Mouse (Mus musculus): ENCODE results near the gene Rb1.

Rb1 gene

DNA sequence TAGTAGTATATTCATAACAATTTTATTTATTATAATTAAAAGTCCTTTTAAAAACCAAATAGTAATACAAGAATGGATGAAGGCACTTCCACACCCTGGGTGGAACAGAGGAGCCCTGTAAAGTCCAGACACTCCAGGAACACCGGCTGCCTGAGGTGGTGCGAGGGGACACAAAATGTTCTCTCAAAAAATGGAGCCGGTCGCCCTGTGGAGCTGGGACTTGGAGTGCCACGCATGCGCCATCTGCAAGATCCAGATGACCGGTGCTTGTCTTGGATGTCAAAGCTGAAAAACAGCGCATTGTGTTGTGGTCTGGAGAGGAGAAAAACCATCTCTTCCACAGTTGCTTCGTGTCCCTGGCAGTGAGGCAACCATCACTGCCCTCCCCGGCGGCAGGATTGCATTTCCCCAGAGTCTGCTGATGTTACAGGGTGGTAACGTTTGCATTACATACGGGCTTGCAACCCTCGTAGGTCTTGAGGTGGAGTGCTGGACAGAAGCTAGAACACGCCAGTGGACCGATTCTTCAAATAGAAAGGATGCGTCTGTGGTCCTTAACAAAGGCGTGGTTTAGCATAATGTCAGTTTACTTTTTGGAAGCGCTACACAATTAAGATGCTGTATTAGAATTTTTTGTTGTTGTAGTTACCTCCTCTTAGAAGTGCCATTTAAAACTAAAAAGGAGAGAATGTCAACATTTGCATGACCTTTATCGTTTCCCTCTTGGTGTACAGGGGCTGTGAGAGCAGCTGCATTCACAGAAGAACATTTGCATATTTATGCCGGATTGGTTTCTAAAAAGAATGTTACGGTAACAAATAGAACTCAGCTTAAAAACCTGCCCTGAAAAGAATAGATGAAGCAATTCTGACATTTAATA is 9.5 kb upstream of the Rb1 start:
- no peak for DNase-seq (ENCODE audit: extremely low spot score)

DNA sequence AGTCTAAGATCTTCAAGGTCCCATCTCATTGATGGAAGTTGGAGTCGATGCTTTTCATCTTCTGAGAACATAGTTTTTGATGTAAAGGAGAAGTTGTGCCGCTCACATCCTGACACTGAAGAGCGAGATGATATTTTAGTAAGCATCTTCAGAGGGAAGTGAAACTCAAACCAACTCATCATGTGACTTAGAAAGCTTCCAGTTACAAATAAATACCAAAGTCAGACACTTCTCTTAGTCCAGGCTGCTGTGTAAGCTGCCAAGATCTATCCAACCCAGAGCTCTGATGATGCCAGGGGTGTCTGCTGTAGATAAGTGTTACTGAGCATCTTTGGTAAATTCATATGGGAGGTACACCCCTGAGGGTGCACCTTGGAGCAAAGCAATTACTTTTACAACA is 8.3 kb upstream of the Rb1 start:
- DNase-seq (ENCODE audit: extremely low spot score), result no peak

DNA sequence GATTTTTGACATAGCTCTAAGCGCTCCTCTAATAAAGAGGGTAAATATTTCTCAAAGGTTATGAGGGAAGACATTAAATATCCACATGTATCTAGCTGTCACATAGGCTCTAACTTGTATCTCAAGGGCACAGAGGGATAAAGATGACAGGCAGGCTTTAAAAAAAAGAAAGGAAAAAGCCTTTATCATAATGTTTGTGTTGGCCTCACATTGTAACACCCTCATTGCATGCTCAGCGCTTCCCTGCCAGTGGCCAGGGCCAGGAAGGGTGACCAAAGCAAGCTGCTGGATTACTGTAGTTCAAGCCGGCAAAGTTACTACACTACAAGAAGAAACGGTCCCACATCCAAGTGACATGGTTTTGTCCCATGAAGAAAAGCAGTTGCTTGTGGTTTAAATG is 5.8 kb upstream of the Rb1 start:
- DNase-seq (ENCODE audit: extremely low spot score), result no peak

DNA sequence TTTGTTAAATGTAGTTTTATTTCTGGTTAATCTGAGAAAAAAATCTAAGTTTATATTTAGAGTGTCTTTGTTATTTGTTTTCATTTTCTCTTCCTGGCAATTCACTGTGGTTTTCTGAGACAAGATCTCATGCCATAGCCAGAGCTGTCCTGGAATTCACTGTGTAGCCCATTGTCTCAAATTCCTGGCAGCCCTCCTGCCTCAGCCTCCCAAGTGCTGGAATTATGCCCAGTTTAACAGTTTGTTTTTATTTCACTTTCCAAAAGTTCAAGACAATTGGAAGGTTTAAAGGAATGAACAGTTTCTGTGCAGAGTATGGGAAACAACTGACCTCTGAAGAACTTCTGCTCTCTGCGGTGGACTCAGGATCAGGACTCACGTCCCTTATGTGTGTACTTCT is 4.2 kb upstream of the Rb1 start:
- no peak for DNase-seq (ENCODE audit: extremely low spot score)

DNA sequence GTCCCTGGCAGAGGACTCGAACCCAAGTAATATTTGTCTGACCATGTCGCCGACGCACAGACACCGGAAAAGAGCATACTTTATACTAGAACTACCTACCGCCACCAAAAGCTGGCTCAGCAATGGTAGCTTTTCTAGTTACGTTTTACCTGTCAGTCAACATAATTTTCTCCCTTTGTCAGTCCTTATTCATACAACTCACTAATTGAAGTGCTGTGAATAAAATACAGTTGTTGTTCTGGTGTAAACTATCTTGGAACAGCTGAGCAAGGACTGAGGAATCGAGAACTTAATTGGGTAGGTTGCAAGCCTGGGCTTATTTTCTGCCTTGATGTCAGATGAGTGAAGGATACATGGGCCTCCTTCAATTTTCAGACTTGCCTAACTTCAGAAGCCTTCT is 889 bp upstream of the Rb1 start:
- DNase-seq (ENCODE audit: extremely low spot score), result no peak

DNA sequence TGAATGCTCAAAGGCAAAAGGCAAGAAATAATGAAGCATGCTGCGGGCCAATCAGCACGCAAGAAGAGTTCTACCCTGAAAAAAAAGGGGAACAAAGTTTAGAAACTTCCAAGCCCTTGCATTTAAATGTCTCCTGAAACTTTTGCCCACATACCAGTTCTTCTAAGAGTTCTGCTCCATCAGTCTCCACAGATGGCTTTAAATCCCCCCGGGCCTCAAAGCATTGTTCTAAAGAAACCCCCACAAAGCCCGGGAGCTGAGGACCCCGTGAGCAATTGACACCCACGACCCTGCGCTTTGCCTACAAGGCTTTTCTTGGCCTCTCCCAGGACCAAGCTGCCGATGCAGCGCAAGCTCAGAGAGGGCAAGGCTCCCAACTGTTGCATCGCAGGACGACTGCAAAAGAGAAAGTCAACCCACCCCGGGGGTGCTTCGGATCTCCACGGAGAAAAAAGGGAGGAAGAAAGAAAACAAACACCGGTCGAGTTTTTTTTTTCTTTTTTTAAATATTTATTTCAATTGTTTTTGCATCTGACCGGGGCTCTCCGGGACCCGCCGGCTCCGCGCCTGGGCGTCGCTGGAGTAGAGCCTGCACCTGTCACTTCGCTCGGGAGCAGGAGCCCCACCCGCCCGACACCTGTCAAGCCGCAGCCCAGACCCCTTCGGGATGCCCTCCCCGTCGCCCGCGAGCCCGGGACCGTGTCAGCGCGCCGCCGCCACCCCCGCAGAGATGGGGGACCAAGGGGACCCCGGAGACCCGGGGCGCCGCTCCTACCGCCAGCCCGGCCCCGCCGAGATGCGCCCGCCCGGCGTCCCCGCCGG is 777 bp downstream of the Rb1 start:
- DNase-seq (ENCODE audit: extremely low spot score), result peak; percentile 53

DNA sequence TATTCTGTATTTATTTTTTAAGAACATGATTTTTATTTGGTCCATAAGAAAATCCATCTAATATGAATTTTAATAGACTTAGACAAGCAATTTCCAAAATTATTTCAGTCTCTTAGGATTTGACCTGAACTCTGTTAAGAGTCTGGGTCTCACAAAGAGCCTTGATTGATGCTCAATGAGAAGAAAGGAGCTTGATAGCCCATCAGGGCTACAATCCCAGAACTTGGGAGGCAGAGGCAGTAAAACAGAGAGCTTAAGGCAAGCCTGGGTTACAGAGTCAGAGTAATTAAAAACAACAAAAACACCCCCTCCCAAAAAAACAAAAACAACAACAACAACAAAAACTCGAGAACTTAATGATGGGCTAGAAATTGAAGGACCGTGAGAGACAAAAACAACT is 1.7 kb downstream of the Rb1 start:
- DNase-seq (ENCODE audit: extremely low spot score), result no peak

DNA sequence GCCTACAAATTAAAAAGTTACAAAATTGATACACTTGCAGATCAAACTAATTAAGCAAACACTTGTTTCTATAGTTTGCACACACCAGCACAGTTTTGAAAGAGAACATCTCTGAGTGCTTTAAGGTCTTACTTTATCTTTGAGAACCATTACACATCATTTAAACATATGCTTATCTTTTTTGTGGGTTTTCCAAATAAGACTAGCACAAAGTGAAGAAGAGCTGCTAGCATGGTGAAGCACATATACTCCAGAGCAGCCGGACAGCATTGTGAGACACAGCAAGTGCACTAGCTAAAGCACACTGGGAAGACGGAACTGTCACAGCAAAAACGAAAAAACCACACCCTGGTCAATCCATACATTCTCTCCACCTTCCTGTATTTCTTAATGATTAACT is 3.5 kb downstream of the Rb1 start:
- no peak for DNase-seq (ENCODE audit: extremely low spot score)

DNA sequence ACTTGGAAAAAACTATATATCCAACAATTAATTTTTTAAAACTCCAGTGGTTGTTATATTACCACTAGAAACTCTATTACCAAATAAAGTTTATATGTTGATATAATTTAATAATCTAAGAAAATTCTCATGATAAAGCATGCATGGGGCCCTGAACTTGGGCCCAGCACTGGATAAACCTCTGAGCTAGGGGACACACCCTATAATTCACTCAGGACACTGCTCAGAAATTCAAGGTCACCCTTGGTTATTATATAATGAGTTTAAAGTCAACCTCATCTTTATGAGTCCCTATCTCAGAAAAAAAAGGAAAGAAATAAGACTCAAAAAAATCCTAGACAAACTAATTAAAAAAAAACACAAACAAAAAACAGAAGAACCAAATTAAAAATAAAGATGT is 8.7 kb downstream of the Rb1 start:
- DNase-seq (ENCODE audit: extremely low spot score), result no peak

DNA sequence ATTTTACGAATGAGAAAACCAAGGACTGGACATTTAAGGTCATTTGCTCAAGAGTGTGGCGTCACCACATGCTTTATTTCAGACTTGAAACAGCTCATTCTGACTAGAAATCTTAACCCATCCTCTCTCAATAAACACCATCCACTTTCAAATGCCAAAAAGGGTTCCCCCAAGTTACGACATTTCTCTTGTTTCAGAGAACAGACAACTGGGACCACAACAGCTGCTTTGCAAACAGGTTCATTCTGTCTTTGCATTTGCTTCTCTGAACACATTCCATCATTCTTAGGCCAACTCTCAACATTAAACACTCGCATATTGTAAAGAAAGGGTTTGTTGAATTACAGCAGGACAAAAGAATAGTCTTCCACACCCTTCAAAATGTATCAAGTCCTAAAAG is 11.8 kb downstream of the Rb1 start:
- no peak for DNase-seq (ENCODE audit: extremely low spot score)

DNA sequence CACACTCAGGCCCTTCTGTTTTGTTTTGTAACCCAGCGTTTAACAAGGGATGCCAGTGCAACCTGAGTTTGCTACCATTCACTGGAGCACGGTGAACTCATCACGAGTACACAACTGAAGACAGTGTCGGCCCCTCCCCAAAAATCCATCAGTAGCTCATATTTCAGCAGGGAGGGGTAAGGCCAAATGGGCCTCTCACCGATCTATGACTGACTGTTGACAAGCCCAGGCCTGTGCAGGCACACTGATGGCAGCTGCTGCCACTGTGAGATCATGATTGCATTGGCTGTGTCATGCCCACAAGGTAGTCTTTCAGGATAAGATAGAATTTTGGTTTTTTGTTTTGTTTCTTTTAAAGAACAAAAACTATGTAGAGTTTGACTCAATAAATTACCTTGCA is 12.2 kb downstream of the Rb1 start:
- no peak for DNase-seq (ENCODE audit: extremely low spot score)

DNA sequence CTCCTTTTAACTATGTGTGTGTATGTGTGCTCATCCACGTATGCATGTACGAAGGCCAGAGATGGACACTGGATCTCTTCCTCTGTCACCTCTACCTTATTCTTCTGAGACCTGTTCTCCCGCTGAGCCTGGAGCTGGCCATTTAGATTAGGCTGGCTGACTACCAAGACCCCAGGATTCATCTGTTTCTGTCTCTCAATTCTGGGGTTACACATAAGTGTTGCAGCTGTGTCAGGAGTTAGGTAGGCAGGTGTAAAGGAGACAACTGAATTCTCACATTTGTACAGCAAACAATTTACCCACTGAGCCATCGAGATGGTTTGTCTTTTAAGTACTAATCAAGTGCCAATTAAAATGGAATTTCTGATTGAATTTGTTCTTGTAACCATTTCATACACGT is 12.7 kb downstream of the Rb1 start:
- DNase-seq (ENCODE audit: extremely low spot score), result no peak

DNA sequence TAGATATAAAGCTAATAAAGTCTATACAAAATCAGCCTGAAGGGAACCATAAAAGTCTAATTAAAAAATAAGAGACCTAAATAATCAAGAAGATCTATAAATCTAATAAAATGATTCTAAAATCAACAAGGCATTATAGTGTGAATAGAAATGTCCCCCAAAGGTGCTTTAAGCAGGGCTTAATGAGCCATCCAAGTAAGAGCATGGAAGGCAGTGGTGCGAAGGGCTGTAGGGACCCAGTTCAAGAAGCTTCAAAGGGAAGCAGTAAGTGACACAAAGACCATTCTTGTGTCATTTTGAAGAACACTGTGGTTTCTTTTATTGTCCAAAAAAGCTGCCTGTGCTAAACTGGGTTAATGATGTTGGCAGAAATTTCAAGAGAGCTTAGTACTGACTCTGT is 18.1 kb downstream of the Rb1 start:
- DNase-seq (ENCODE audit: extremely low spot score), result no peak

DNA sequence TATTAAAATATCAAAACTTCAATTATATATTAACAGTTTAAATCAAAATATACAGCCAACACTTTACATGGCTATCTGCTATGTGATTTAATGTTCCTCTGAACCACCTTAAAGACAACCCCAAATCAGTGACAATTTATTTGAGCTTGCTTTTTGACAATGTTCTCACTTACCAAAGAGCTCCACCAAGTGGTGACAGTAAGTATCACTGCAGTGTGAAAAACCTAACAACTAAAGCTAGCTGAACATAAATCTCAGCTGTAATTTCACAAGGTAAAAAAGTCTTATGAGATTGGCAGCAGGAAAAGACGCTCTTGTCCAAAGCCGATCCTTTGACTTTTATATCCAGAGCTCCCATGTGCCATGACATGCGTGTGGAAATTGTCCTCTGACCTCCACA is 22.4 kb downstream of the Rb1 start:
- peak; percentile 29 for DNase-seq (ENCODE audit: extremely low spot score)

DNA sequence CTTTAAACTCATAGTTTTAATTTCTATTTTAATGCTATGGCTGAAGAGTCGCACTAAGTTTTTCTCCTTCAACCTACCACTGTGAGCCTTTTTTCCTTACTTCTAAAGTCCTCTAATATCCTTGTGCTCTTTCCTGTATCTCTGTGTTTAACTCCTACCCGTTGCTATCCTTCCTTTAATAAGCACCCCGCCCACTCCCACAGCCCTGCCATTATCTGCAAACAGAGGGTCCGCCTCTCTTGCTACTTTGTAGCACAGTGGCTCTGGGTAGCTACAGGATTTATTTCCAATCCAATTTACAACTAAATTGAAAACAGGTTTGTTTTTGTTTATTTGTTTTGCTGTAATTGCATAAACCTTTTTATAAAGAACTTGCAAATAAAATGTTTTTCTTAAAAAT is 23.8 kb downstream of the Rb1 start:
- DNase-seq (ENCODE audit: extremely low spot score), result no peak

DNA sequence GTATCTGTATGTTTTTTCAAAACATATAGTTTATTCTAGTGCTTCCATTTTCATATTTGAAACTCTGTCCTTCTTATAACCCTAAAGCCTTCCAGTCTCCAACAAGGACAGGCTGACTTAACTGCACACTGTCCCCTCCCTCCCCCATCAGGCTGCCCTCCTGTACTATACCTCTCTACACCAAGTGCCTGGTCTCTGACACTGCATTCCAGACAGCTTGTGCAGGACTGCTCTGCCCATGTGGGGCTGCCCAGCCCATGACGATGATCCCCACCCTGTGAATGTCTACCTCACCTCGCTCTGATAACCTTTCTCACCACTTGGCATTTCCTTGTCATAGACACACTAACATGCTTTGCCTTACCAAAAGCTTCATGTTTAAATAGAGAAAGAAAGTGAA is 30.1 kb downstream of the Rb1 start:
- no peak for DNase-seq (ENCODE audit: extremely low spot score)

DNA sequence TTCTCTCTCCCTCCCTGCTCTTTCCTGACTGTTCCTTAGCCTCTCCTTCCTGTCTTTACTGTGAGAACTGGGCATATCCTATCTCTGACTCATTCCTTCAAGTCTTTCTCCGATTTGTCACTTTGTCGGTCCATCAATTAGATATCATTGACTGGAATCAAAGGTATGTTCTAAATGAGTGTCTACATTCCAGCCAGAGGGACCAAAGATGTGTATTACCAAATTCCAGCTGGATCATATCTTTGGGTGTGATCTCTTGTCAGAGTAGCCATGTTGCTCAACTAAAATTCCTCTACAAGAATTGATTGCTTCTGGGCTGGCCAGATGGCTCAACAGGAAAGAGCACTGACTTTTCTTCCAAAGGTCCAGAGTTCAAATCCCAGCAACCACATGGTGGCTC is 32.0 kb downstream of the Rb1 start:
- DNase-seq (ENCODE audit: extremely low spot score), result no peak

DNA sequence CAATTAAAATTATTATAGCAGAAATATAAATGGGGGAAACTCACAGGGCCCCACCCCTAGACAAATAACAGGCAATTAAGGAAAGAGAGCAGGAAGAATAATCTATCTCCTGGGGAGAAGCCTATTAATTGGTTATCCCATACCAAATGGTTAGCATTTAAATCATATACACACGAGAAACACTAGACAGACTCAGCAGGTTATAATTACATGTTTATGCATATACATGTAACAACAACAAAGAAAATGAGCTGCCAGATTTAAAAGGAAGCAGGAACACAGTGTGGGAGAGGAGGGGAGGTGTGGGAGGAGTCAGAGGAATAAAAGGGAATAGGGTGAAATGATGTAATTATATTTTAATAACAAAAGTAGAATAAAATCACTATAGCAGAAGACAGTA is 33.2 kb downstream of the Rb1 start:
- DNase-seq (ENCODE audit: extremely low spot score), result no peak

DNA sequence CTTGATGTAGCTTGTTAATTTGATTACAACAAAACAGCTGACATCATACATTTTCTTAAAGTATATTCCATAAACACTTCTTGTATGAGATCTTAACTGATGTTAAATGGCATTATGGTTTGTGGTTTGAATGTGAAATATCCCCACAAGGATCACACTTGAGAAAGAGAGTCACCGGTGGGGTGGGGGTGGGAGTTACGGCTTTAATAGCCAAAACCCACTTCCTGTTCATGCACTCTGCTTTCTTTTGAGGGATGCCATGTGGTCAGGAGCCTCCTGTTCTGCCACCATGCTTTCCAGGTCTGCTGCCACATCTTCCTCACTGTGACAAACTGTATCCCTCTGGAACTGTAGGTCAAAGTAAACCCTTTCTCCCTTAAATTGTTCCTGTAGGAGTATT is 35.7 kb downstream of the Rb1 start:
- DNase-seq (ENCODE audit: extremely low spot score), result no peak

DNA sequence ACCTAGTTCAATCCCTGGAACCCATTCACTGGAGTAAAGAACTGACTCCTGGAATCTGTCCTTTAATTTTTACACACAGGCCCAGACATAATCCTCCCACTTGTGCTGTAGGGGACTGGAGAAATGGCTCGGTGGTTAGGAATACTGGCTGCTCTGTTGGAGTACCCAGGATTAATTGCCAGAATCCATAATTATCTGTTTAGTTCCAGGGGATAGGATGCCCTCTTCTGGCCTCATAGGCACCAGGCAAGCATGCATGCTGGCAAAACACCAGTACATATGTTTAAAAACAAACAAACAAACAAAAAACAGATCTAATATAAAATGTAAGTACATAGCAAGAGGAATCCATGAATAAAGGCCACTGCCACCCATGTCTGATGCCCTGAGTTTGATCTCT is 44.6 kb downstream of the Rb1 start:
- DNase-seq (ENCODE audit: extremely low spot score), result no peak

DNA sequence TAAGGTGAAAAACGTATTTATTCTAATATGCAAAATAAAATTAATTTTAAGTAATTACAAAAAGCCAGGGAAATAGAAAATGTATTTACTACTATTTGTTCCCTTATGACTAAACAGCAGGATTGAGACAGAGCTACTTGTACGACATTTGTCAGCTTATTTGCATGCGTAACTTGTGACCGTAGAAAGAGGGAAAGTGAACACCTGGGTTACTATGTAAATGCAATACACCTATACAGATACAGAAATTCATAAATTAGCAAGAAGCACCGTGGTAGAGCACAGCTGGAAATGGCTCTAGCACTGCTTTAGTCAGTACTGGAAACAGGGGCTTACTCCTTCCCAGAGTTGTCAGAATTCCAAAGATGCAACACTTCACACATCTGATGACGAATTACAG is 46.5 kb downstream of the Rb1 start:
- no peak for DNase-seq (ENCODE audit: extremely low spot score)

DNA sequence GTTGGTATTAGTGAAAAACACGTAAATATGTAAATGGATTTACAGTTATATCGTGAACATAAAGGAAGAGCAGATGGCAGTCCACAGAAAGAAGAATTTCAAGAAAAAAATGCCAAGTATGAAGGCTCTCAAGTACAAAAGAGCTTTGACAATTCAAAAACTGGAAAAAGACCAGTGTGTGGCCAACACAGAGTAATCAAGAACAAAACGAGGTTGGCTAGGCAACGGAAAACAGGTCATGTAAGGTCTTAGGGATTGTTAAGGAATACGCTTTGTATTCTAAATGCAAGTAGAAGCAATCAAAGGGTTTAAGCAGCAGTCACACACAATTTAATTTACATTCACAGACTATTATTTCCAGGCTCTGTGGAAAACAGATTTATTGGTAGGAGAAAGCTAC is 53.8 kb downstream of the Rb1 start:
- DNase-seq (ENCODE audit: extremely low spot score), result no peak

DNA sequence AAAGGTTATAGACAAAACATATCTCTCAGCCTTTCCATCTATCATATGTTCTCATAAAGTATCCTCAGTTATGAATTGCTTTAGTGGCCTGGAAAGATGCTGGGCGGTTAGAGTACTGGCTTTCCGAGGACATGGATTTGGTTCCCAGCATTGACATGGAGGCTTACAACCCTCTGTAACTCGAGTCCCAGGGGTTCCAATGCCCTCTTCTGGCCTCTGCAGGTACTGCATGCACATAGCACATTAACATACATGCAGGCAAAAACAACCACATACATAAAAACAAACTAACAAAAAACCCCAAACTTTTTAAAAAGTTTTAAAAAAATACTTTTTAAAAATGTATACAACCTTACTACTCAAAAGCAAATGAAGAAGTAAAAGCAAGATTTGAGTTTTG is 59.5 kb downstream of the Rb1 start:
- no peak for DNase-seq (ENCODE audit: extremely low spot score)
